Mouse (Mus musculus) thymus, adult 2 months (tissue): ENCODE measurements around the gene Gcgr.

Experiments
- CTCF ChIP-seq: fragments of 200-500 bp; IDR thresholded peaks from 2 replicates; pipeline ENCODE4 v1.5.1; 2012; ENCODE audit warnings: mild to moderate bottlenecking, control low read depth, low read length, moderate library complexity, borderline replicate concordance; ENCODE audit not compliant: control insufficient read depth, poor library complexity, insufficient read depth; ENCODE audit errors: extremely low read depth
- POLR2A ChIP-seq: fragments of 200-500 bp; IDR thresholded peaks from 2 replicates; pipeline ENCODE4 v1.6.1; 2012; ENCODE audit warnings: mild to moderate bottlenecking, low read length, control low read depth, moderate library complexity; ENCODE audit not compliant: control insufficient read depth, poor library complexity, insufficient read depth; ENCODE audit errors: extremely low read depth

- TF ChIP-seq POLR2A = no peak
- TF ChIP-seq CTCF = no peak
Measured at GRCm38 (mm10) chr11:120538485-120538884, 8.0 kb downstream of the Gcgr start.
